Mouse (Mus musculus): ENCODE measurements around the gene Arpc3. TPM values are rescaled to one million over a fixed set of nuclear protein-coding genes. Genes with fewer than 3 reads are reported as not detected.
"Not testable (repeated sequence)": the region's sequence is repeated elsewhere in the genome, so short reads cannot be mapped to it uniquely, and the experiment has no call there.

Gene Arpc3
- total RNA-seq, 2 experiments from 2014 or later = 99.6 to 103 TPM

DNA sequence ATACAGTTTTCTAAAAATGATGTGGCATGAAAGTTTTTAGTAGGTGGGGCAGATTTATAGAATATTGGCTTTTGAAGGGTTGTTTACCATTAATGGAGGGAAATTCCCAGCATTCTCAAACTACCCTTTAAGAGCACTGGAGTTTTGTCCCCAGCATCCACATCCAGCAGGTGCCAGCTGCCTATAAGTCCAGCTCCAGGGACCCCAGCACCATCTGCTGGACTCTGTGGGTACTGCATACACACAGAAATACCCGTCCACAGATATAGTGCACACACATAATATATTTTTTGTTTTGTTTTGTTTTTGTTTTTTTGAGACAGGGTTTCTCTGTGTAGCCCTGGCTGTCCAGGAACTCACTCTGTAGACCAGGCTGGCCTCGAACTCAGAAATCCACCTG, 2.2 kb downstream of the Arpc3 start:
- intact Hi-C loops (cut with DNase I) = loop anchor here (5.0 kb wide), 1 partner anchor 127 kb away; no protein-coding TSS in a partner anchor
- peak; percentile 67 to 83 for DNase-seq

DNA sequence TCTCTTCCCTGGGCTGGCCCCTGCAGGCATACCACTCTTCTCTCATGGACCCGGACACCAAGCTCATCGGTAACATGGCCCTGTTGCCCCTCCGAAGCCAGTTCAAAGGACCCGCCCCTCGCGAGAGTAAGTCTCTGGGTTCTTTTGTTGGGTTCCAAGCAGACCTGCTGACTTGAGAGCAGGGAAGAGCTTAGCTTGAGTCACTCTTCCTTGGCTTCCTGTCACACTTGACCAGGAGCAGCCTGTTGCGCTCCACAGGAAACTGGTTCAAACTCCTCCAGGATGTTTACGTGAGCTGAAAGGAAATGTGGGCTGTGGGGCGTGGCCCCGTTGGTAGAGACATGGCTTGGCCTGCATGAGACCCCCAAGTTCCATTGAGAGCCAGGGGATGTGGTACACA, 5.1 kb downstream of the Arpc3 start:
- DNase-seq = peak; percentile 49 to 51
- intact Hi-C loops (cut with DNase I) = no loop called here

DNA sequence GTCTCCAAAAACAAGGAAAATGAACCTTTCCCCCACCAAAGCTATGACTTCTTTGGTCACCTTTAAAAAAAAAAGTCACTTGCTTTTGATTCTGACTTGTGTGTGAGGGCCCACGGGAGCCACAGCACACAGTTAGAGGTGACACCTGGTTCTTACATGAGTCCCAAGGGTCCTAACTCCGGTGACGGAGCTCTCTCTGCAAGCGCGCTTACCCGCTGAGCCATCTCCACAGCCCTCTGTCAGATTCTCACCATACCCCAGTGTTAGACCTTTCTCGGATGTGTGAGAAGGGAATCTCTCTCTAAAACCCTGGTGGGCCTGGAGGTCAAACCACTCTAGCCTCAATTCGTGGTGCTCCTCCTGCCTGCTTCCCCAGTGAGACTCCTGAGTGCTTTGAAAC, 5.8 kb downstream of the Arpc3 start:
- DNase-seq = no peak

DNA sequence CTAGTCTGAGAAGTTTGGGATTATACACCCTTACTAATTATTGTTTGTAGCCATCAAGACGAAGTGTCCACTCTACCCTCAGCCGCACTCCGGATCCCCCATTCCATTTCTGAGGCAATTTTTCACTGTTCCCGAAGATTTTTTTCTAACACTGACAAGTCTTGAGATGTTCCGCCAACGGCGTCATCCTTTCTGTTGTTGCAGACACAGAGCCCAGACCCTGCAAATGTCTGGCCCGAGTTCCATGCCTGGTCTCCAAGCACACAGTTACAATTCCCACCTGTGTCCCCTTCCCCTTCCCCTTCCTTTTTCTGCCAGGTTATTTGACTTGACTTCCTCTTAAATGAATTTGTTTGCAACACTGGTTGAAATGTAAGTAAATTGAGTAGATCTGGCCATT, 8.2 kb downstream of the Arpc3 start:
- no peak for DNase-seq
- intact Hi-C loops (cut with DNase I) = loop anchor here (2.0 to 5.0 kb wide), 2 partner anchors 27 to 327 kb away; partner anchors contain the start of gene Fam216a

More for the DNA sequence above, 5.8 kb downstream of the Arpc3 start:
- intact Hi-C loops (cut with DNase I) = no loop called here

DNA sequence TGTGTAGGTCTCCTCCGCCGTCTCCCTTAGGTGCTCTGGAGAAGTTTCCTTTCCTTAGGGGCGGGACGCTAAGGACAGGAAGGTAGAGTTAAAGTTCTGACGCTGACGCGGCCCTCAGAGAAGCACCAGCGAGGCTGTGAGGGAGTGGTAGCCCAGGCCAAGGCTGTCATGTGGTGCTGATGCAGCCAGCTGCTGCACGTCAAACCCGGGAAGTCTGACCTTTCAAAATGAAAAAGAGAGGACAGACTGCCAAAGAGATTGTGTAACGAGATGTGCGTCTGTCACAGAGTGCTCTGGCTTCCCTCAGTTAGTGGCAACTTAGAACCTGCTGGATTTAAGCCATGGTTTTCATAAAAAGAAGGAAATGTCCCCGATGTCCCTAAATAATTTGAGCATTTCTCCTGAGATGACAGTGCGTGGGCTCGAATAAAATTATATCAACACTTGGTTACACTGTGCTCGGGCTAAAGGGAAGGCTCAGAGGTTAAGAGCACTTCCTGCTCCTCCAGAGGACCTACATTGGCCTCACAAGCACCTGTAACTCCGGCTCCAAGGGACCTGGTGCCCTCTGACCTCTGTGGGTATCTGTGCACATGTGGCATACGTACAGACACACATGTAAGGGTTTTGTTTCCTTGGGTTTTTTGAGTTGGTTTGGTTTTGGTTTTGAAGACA, 9.1 kb downstream of the Arpc3 start:
- intact Hi-C loops (cut with DNase I) = loop anchor here (1.0 to 5.0 kb wide), 2 partner anchors 227 to 327 kb away; no protein-coding TSS in a partner anchor
- DNase-seq = peak; percentile 73 to 75

DNA sequence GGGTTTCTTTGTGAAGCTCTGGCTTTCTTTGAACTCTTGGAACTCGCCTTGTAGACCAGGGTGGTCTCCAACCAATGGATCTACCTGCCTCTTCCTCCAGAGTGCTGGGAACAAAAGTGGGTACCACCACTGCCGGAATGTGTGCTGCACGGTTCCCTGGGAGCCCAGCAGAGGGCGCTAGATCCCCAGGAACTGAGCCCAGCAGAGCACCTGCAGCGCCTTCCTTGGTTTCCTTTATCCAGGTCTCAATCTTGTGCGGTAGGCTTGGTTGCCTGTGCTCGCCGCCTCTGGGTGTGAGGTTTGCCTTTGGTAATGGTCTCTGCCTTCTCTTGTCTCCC, 9.6 kb downstream of the Arpc3 start:
- peak; percentile 84 for DNase-seq
- intact Hi-C loops (cut with DNase I) = loop anchor here (1.0 to 5.0 kb wide), 2 partner anchors 226 to 326 kb away; no protein-coding TSS in a partner anchor

DNA sequence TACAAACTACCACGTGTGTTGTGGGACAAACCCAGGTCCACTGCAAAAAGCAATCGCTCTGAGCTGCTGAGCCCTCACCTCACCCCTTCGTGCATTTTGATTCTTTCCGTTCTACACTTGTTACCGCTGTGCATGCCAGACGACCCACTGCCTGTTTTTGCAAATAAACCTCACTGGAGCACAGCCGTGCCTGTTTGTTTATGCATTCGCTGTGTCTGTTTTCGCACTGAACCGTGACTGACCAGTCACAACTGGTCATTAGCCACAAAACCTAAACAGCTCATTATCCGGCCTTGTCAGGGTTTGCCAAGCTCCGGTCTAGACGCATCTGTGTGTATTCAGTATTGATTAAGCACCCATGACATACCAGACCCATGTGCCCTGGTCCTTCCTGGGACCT, 10.5 kb downstream of the Arpc3 start:
- DNase-seq = no peak
- intact Hi-C loops (cut with DNase I) = loop anchor here (2.0 to 5.0 kb wide), 2 partner anchors 21 to 325 kb away; no protein-coding TSS in a partner anchor

DNA sequence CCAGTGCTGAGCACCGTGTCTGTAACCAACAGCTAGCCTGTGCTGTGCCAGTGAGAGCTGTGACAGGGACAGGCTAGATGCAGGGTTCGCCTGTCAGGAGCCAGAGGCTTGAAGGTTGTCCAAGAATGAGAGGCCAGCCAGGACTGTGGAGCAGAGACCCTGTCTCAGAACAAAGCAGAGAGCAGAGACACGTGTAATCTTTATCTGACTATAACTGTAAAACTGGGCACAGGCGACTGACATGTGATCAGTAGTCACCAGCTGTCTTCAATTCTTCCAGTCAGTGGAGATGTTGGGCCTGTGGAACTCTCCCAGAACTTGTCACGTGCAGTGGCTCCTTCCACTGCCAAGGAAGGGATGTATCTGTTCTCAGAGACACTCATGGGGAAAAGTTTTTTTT, 11.1 kb downstream of the Arpc3 start:
- DNase-seq = peak; percentile 70 to 77
- intact Hi-C loops (cut with DNase I) = loop anchor here (2.0 to 5.0 kb wide), 2 partner anchors 20 to 325 kb away; no protein-coding TSS in a partner anchor

DNA sequence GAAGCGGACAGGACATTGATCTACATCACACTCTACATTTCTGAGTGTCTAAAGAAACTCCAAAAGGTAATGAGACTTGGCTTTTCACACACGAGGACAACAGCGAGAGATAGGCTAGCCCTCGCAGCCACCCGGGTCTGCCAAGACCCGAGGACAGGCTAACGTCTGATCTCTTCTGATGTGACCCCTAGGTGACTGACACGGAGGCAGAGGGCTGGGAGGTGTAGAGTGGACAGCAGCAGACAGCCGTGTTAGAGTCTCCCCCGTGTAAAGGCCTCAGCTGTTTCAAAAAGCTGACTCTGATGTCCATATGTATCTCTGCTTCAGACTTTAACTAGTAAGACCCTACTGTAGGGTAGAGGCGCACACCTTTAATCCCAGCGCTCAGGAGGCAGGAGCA, 11.7 kb downstream of the Arpc3 start:
- intact Hi-C loops (cut with DNase I) = loop anchor here (2.0 to 5.0 kb wide), 2 partner anchors 19 to 324 kb away; no protein-coding TSS in a partner anchor
- no peak for DNase-seq

DNA sequence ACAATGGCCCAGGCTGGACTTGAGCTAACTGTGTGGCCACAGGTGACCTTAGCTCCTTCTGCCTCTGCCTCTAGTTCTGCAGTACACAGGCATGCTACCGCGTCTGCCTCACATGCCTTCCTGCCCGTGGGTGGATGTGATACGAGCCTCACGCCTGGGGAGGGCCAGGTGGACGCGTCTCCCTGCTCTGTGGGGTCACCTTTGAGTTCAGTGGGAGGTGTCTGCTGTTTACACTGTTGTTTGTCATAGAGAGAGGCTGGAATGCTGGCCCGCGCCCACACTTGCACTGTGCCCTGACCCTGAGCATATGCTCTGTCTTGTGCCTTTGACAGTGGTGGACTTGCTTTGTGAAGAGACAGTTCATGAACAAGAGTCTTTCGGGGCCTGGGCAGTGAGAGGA, 13.9 kb downstream of the Arpc3 start:
- DNase-seq = no peak
- intact Hi-C loops (cut with DNase I) = no loop called here

DNA sequence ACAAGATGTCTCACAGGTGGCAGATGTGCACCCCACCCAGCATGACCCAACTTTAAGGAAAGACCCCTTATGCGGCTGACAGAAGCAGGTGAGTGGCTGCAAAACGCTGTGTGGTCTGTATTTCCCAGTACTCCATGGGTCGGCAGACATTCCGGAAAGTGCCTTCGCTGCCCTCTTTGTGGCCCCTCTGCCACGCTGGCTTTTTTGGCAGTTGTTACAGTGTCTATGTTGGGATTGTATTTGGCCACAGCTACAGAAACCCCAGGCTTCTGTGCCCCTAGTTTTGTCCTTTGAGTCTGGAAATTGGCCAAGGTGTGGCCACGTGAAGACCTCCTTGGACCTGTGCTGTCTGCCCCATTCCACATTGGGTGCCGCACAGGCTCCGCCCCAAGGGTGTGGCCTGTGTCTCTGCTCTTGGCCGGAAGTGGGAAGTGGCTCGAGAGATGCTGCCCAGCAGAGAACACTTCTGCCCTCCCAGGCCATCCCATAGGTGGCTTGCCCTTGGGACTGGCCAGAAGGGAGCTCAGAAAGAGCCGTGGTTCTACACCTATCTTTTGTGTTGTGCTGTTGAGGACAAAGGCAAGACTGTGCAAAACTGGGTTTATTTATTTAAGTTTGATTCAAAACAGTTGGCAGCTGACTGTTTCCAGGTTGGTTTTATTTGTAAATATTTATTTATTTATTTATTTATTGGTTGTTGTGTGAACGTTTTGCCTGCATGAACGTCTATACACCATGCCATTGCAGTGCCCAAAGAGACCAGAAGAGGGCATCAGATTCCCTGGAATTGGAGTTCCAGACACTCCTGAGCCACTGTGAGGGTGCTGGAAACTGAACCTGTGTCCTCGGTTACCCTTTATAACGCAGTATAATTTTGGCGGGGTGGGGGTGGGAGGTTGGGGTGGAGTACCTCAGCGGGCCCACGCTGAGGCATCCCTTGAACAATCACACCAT, 18.3 kb downstream of the Arpc3 start:
- no peak for DNase-seq
- intact Hi-C loops (cut with DNase I) = no loop called here

DNA sequence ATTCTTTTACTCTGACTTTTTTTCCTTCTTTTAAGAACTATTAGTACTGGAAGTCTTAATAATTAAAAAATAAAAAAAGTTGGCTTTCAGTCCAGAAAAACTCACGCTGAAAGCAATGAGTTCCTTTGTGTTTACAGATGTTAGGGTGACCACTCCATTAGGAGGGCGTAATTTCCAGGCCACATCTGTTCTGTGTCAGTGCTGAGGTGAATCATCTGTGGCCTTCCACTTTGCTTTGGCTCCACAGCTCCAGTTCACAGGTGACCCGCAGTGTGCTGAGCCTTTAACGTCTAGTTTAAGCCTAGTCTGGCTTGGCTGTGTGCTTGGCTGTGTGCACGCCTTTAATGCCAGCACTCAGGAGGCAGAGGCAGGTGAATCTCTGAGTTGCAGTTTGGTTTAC, 20.2 kb downstream of the Arpc3 start:
- intact Hi-C loops (cut with DNase I) = no loop called here
- no peak for DNase-seq

DNA sequence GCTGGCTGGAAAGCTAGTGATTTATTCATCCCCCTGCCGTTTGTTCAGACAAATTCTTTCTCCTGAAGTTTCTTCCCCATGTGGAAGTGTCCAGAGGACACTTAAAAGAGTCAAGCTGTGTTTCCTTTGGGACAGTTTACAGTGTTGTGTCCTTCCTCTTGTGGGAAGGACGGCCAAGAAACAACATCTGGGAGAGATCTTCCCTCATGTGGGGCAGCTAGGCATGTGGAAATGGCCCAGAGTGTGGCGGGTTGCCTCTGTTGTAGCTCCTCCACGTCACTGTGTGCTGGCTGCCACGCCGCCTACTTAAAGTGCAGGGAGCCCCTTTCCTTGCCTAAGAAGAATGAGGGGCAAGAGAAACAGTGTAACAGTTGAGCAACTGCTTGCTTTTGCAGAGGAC, 21.1 kb downstream of the Arpc3 start:
- intact Hi-C loops (cut with DNase I) = no loop called here
- DNase-seq = no peak

DNA sequence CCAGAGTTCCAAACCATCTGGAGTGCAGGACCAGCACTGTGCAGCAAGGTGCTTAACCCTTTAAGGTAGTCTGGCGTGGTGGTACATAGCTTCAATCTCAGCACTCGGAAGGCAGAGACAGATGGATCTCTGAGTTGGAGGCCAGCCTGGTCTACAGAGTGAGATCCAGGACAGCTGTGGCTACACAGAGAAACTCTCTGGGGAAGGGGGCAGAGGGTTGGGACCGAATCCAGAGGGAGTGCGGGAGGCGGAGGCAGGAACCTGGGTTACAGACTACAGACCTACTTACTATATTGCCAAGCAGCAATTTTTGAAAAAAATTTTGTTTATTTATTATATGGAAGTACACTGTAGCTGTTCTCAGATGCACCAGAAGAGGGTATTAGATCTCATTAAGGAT, 22.7 kb downstream of the Arpc3 start:
- intact Hi-C loops (cut with DNase I) = no loop called here
- DNase-seq = no peak

DNA sequence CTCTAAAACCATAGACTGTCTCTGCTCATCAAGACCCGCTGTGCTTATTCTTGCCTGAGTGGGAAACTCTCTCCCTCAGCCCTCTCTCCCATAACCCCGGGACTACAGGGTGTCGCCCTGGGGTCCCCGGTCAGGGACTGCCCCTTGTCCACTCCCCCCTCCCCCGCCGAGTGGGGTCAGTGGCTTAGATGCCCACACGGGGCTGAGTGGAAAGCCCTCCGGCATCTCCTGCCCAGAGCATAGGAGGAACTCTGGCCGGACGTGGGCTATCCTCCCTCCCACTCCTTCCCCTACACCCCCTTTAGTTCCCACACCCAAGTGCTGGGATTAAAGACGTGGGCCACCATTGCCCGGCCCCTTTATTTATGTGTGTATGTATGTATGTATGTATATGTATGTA, 23.8 kb downstream of the Arpc3 start:
- DNase-seq = no peak
- intact Hi-C loops (cut with DNase I) = no loop called here

DNA sequence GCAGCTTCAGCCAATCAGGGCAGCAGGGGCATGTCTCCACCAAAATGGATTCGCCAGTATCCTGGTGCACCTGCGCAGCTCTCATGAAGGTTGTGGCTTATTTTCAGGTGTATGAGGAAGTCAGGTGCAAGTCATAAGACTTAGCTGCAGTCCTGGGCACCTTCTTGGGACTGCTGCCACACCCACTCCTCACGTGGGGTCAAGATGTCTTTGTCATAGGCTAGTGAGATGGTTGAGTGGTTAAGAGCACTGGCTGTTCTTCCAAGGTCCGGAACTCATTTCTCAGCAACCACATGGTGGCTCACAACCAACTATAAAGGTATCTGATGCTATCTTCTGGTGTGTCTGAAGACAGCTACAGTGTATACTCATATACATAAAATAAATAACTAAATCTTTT, 29.0 kb downstream of the Arpc3 start:
- intact Hi-C loops (cut with DNase I) = loop anchor here (5.0 kb wide), 2 partner anchors 82 to 207 kb away; partner anchors contain the start of gene Atp2a2

DNA sequence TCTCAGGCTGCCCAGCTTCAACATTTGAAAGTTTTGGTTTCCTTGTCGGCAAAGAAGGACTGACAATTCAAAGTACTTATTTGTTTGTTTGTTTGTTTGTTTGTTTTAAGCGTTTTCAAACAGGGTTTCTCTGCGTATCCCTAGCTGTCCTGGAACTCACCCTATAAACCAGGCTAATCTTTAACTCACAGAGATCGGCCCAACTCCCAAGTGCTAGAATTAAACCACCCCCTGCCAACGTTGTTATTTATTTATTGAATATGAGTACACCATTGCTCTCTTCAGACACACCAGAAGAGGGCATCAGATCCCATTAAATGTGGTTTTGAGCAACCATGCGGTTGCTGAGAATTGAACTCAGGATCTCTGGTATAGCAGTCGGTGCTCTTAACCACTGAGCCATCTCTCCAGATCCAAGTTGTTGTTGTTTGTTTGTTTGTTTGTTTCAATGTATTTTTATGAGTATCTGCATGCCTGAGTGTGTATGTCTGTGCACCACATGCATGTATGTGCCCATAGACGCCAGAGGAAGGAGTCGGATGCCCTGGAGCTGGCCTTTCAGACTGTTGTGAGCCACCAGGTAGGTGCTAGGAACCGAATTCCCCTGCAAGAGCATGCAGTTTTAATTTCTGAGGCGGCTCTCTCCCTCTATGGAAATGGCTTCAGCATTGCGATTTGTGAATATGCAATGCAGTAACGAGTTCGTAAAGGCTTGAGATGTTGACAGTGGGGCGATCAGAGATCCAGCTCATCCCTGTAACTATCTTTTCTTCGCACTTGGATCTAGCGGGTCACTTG, 29.8 kb downstream of the Arpc3 start, which contains the start of gene Anapc7:
Gene Anapc7 (plus strand): TSS at position 423 of the 798 bp plus-strand sequence.
- intact Hi-C loops (cut with DNase I) = loop anchor here (2.0 to 5.0 kb wide), 3 partner anchors 19 to 206 kb away; partner anchors contain the start of gene Atp2a2
- no peak for DNase-seq

More for the DNA sequence above, 29.0 kb downstream of the Arpc3 start:
- not testable (repeated sequence) for DNase-seq

DNA sequence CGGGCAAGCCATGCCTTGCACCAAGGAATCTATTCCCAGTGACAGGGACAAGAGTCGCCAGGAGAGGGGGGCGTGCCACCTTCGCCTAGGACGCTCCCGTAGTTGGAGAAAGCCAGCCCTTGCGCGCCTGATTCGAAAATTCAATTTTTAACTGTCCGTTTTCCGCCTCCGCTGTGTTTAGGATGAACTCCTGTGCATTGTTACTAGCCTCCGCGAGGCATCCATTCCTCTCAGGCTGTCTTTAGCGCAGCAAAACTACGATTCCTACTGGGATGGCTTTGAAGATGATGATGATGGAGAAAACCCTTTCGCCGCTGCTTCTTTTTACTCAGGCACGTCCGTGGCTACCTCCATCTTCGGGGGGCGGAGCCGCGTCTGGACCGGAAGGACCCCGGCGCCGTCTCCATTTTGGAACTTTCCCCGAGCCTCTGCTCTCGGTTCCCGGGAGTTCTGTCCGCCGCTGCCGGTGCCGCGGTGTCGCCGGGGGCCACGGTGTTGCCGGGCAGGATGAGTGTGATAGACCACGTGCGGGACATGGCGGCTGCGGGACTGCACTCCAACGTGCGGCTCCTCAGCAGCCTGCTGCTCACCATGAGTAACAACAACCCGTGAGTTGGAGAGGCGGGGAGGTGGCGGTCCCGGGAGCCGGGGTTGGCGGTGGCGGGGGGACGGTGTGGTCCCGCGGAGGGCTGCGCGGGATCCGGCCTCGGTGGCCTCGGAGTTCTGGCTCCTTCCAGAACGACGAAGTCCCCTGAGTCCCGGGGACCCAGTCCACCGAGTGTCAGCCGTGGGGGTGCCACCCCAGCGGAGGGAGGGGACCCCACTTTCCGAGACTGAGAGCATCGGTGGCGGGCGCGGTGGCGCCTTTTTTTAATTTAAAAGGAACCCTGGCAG, 30.6 kb downstream of the Arpc3 start:
- intact Hi-C loops (cut with DNase I) = loop anchor here (2.0 to 5.0 kb wide), 3 partner anchors 20 to 205 kb away; partner anchors contain the start of gene Atp2a2
- DNase-seq = peak; percentile 91 to 95

DNA sequence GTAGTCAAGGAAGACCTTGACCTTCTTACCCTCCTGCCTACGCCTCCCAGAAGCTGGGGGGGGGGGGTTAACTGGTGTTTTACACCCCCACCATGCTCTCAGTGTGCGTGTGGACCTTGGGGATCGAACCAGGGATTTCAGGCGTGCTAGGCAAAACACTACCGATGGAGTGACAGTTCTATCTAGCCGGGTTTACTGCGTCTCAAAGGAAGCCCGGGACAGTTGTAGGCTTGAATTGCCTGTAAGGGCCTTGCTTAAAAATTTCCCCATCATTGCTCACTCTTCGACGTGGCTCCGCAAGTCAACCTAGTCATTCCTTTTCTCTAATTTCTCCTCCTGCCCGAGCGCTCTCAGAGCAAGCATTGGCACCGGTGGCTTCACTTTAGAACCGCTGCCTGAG, 31.4 kb downstream of the Arpc3 start:
- intact Hi-C loops (cut with DNase I) = loop anchor here (2.0 to 5.0 kb wide), 3 partner anchors 20 to 204 kb away; partner anchors contain the start of gene Atp2a2
- no peak for DNase-seq
